Comparison of ENCODE assay signal across 13 mouse cellular contexts in the genomic region with DNA sequence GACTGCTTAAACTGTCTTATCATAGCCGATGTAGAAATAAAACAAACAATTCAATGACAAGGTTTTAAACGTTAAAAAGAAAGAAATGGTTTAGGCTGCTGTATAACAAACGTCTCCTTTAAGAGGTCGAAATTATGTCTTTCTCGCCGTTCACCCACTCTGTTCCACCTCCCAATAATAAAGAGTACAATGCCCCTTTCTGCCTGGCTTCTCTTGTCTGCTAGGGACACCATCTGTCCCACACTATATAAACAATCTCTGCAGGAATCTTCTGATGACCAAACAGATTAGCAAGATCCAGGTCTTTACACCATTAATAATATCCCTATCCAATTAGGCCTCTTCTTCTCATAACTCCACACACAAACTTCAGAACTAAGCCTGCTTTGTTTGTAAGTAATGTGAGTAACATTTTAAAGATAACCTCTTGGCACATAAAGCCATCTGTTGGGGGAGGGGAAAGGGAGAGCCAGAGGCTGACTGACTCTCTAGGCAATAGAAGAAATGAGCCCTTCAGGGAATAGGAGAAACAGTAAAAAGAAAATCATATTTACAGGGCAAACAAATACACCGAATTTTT. TPM values are rescaled to one million over a fixed set of nuclear protein-coding genes. Genes with fewer than 3 reads are reported as not detected.
DNase-seq lines count a peak whose midpoint lies in the region; ATAC-seq and TF ChIP-seq lines count a peak whose summit lies in the region.
"Had no signal": no experiment of that assay in that cellular context is flagged by ENCODE, and none has a peak within 500 bp of the region (broad histone marks: within the 10 kb centered on the region; RNA-seq: fewer than 3 reads in every experiment).

No protein-coding gene starts in this region.

- DNase-seq in heart, embryonic 10.5 days (ENCODE audit: low spot score) = no peak
- DNase-seq in heart, postnatal 25 days (ENCODE audit: low spot score) = no peak
- peak; percentile 55 to 64 for DNase-seq in cerebellum, postnatal 10 days
- peak; percentile 37 for DNase-seq in heart, postnatal 0 days (ENCODE audit: low spot score)
- peak; percentile 39 for DNase-seq in midbrain, postnatal 0 days (ENCODE audit: low spot score)
- no peak for DNase-seq in urinary bladder, postnatal 4 days (ENCODE audit: low spot score in 2 of 2)
- DNase-seq in T-cell, adult 2 months (ENCODE audit: low spot score) = no peak

- no peak for ATAC-seq in heart, postnatal 0 days (ENCODE audit: insufficient read depth, low read depth)
- ATAC-seq in midbrain, postnatal 0 days (ENCODE audit: low FRiP score) = no peak
- no peak for ATAC-seq in kidney, embryonic 16.5 days (ENCODE audit: low FRiP score, low TSS enrichment)
- ATAC-seq: activated CD4-positive, CD25-positive, alpha-beta regulatory T cell, adult 4 months had no signal

- TF ChIP-seq EP300 in heart, postnatal 0 days (IDR thresholded peaks at IDR 0.05; ENCODE audit: low read depth) = no peak

- intact Hi-C loops in heart, postnatal 25 days (cut with DNase I) = loop anchor here (5.0 kb wide), 1 partner anchor 156 kb away; no protein-coding TSS in a partner anchor

- 0 out of 2 replicates have a peak overlapping the region, but pooled peaks have one; percentile 88 for H3K9ac ChIP-seq in heart, postnatal 0 days (replicated peaks; ENCODE audit: low read depth, low read length)
- H3K9ac ChIP-seq in midbrain, postnatal 0 days (replicated peaks; ENCODE audit: low read length, poor library complexity, severe bottlenecking) = no peak overlapping the region; the same call in 1 of the 2 replicates
- H3K9ac ChIP-seq in kidney, embryonic 16.5 days (replicated peaks; ENCODE audit: low read length) = no peak overlapping the region
- H3K9ac ChIP-seq: stomach, embryonic 15.5 days had no signal

- no peak for TF ChIP-seq CTCF in heart, postnatal 0 days (IDR thresholded peaks at IDR 0.05; ENCODE audit: low read depth)
- no peak for TF ChIP-seq CTCF in midbrain, postnatal 0 days (IDR thresholded peaks at IDR 0.05)

- H3K4me2 ChIP-seq in heart, postnatal 0 days (ENCODE audit: low read depth, low read length) = peak overlapping the region; percentile 87; the same call in 1 of the 2 replicates
- H3K4me2 ChIP-seq in midbrain, postnatal 0 days (ENCODE audit: low read depth, low read length, poor library complexity, severe bottlenecking) = peak overlapping the region; percentile 66
- H3K4me2 ChIP-seq in kidney, embryonic 16.5 days (replicated peaks; ENCODE audit: low read depth, low read length) = no peak overlapping the region

- no peaks in the 10 kb centered on the region for H3K4me1 ChIP-seq in heart, embryonic 10.5 days
- H3K4me1 ChIP-seq in heart, postnatal 0 days (ENCODE audit: control insufficient read depth, insufficient read depth) = 0 out of 2 replicates have a peak, but pooled peaks cover 3% of the 10 kb centered on the region
- no peaks in the 10 kb centered on the region for H3K4me1 ChIP-seq in midbrain, postnatal 0 days (ENCODE audit: insufficient read depth, low read length)
- no peaks in the 10 kb centered on the region for H3K4me1 ChIP-seq in kidney, embryonic 16.5 days (ENCODE audit: insufficient read depth, low read length)
- H3K4me1 ChIP-seq: stomach, embryonic 15.5 days had no signal

- WGBS in heart, embryonic 10.5 days = 49% methylated on average over 7 of the region's 7 CpGs
- 59% methylated on average over 7 of the region's 7 CpGs for WGBS in heart, postnatal 0 days
- 26% methylated on average over 7 of the region's 7 CpGs for WGBS in midbrain, postnatal 0 days
- WGBS in kidney, embryonic 16.5 days = 50% methylated on average over 7 of the region's 7 CpGs

- H3K27ac ChIP-seq in heart, embryonic 10.5 days = no peak overlapping the region
- H3K27ac ChIP-seq in heart, postnatal 0 days (ENCODE audit: low read depth) = no peak overlapping the region
- no peak overlapping the region for H3K27ac ChIP-seq in midbrain, postnatal 0 days (ENCODE audit: low read depth, low read length)
- H3K27ac ChIP-seq in kidney, embryonic 16.5 days (ENCODE audit: low read length) = no peak overlapping the region
- H3K27ac ChIP-seq: kidney, postnatal 0 days had no signal

- H3K27me3 ChIP-seq in heart, embryonic 10.5 days (ENCODE audit: insufficient read depth, poor library complexity, severe bottlenecking) = peaks cover 8% of the 10 kb centered on the region; the same call in 1 of the 2 replicates
- no peaks in the 10 kb centered on the region for H3K27me3 ChIP-seq in heart, postnatal 0 days (ENCODE audit: control insufficient read depth, insufficient read depth, low read length)
- H3K27me3 ChIP-seq in midbrain, postnatal 0 days (ENCODE audit: insufficient read depth, low read length) = no peaks in the 10 kb centered on the region
- peaks cover 7% of the 10 kb centered on the region; the same call in 1 of the 2 replicates for H3K27me3 ChIP-seq in kidney, embryonic 16.5 days (ENCODE audit: insufficient read depth, low read length)
- H3K27me3 ChIP-seq: stomach, embryonic 15.5 days had no signal

- peak overlapping the region; percentile 81; the same call in 1 of the 2 replicates for H3K4me3 ChIP-seq in heart, embryonic 10.5 days
- peak overlapping the region; percentile 92 for H3K4me3 ChIP-seq in heart, postnatal 0 days (ENCODE audit: low read depth, low read length)
- peak overlapping the region; percentile 92 for H3K4me3 ChIP-seq in midbrain, postnatal 0 days (ENCODE audit: low read depth, low read length)
- H3K4me3 ChIP-seq in kidney, embryonic 16.5 days (ENCODE audit: low read length) = no peak overlapping the region

- no peaks in the 10 kb centered on the region for H3K36me3 ChIP-seq in heart, embryonic 10.5 days
- H3K36me3 ChIP-seq in heart, postnatal 0 days (replicated peaks; ENCODE audit: control insufficient read depth, insufficient read depth, low read length) = no peaks in the 10 kb centered on the region
- H3K36me3 ChIP-seq in midbrain, postnatal 0 days (ENCODE audit: insufficient read depth, low read length) = no peaks in the 10 kb centered on the region
- H3K36me3 ChIP-seq in kidney, embryonic 16.5 days (ENCODE audit: insufficient read depth, low read length) = no peaks in the 10 kb centered on the region
- H3K36me3 ChIP-seq: stomach, embryonic 15.5 days had no signal

- H3K9me3 ChIP-seq in heart, embryonic 10.5 days = no peaks in the 10 kb centered on the region
- H3K9me3 ChIP-seq in heart, postnatal 0 days (replicated peaks; ENCODE audit: control insufficient read depth, low read length) = no peaks in the 10 kb centered on the region
- no peaks in the 10 kb centered on the region for H3K9me3 ChIP-seq in midbrain, postnatal 0 days (ENCODE audit: low read length)
- no peaks in the 10 kb centered on the region for H3K9me3 ChIP-seq in kidney, embryonic 16.5 days (ENCODE audit: low read length)
- H3K9me3 ChIP-seq: stomach, embryonic 15.5 days had no signal

RNA-seq across cellular contexts. Expression of a gene that starts 1.7 kb away (rescaled TPM):
- 5.2 and 6.6 TPM in 2 replicates for polyA plus RNA-seq in heart, embryonic 10.5 days (2016; fragmentation: Nextera tagmentation; extraction: Ambion mirVana)
- 10 to 100 TPM in 1 of 2 experiments, 1 to 10 TPM in 1; 8.7 to 11.7 TPM for total RNA-seq in heart, postnatal 25 days (2021)
- total RNA-seq in heart, postnatal 0 days (2014; rRNA removed; ENCODE audit: low replicate concordance) = 9.0 and 18.6 TPM in 2 replicates
- 3.6 and 4.6 TPM in 2 replicates for polyA plus RNA-seq in heart, postnatal 0 days (2015; fragmentation: Nextera tagmentation; extraction: Ambion mirVana)
- 22.2 and 26.6 TPM in 2 replicates for total RNA-seq in midbrain, postnatal 0 days (2014; rRNA removed)
- polyA plus RNA-seq in midbrain, postnatal 0 days (2015; fragmentation: Nextera tagmentation; extraction: Ambion mirVana) = 5.9 and 6.2 TPM in 2 replicates
- polyA plus RNA-seq in kidney, embryonic 16.5 days (2015; fragmentation: Nextera tagmentation; extraction: Ambion mirVana) = 3.2 and 3.7 TPM in 2 replicates
- total RNA-seq: monocyte, adult 5-6 weeks had no signal

RNA-seq across cellular contexts. Expression of a gene that starts 57.2 kb away (rescaled TPM):
- 0.65 and 0.67 TPM in 2 replicates for polyA plus RNA-seq in heart, embryonic 10.5 days (2016; fragmentation: Nextera tagmentation; extraction: Ambion mirVana)
- total RNA-seq in heart, postnatal 25 days (2021) = under 1 TPM; 0.25 to 0.29 TPM
- total RNA-seq in heart, postnatal 0 days (2014; rRNA removed; ENCODE audit: low replicate concordance) = 1.4 TPM in 1 of 2 replicates, not detected in the other
- polyA plus RNA-seq in heart, postnatal 0 days (2015; fragmentation: Nextera tagmentation; extraction: Ambion mirVana) = 0.51 and 0.63 TPM in 2 replicates
- total RNA-seq in midbrain, postnatal 0 days (2014; rRNA removed) = 0.11 TPM in 1 of 2 replicates, not detected in the other
- polyA plus RNA-seq in midbrain, postnatal 0 days (2015; fragmentation: Nextera tagmentation; extraction: Ambion mirVana) = 0.15 and 0.23 TPM in 2 replicates
- polyA plus RNA-seq in kidney, embryonic 16.5 days (2015; fragmentation: Nextera tagmentation; extraction: Ambion mirVana) = 0.16 and 0.76 TPM in 2 replicates
- polyA plus RNA-seq: liver, adult 2 months had no signal

Comparison
In these comparisons a context has a peak if more than half of its experiments do, and no peak if none do; other contexts are left out.
1. DNase-seq: peak in cerebellum, postnatal 10 days (2 of 2), heart, postnatal 0 days (single experiment) and midbrain, postnatal 0 days (single experiment); none in heart, embryonic 10.5 days (single experiment), heart, postnatal 25 days (single experiment), urinary bladder, postnatal 4 days (0 of 2) and T-cell, adult 2 months (single experiment).